Comparison of ENCODE assay signal across 8 mouse cellular contexts in the genomic region with DNA sequence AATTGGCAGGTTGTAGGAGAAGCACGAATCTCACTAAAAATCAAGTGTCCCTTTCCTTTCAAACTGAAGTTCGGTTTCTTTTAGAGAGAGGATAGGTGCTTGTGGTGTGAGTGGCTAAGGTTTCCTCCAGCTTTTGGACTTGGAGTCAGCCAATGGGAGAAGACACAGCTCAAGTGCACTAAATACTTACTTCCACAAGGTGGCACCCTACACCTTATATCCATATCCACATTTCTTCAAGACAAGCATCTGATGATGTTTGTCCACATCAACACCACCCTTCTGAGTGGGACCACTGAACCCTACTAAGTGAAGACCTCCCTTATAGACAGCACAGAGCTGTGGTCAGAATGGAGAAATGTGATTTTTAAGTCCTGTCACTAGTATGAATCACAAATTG. TPM values are rescaled to one million over a fixed set of nuclear protein-coding genes. Genes with fewer than 3 reads are reported as not detected.
A peak's percentile ranks its signal among the peaks of the same experiment; 100 is the strongest.
DNase-seq lines count a peak whose midpoint lies in the region; ATAC-seq and TF ChIP-seq lines count a peak whose summit lies in the region.

No protein-coding gene starts in this region.

- no peak overlapping the region for H3K4me2 ChIP-seq in liver, postnatal 0 days (ENCODE audit: low read depth, low read length)
- H3K4me2 ChIP-seq in hindbrain, embryonic 16.5 days (ENCODE audit: low read length): no peak overlapping the region

- no peaks in the 10 kb centered on the region for H3K27me3 ChIP-seq in liver, postnatal 0 days (ENCODE audit: insufficient read depth, low read length)
- no peaks in the 10 kb centered on the region for H3K27me3 ChIP-seq in hindbrain, embryonic 16.5 days (replicated peaks; ENCODE audit: control insufficient read depth, insufficient read depth, low read length)

- no peak overlapping the region for H3K9ac ChIP-seq in liver, postnatal 0 days (replicated peaks)
- no peak overlapping the region for H3K9ac ChIP-seq in hindbrain, embryonic 16.5 days (ENCODE audit: low read depth, low read length)

- TF ChIP-seq EP300 in liver, postnatal 0 days (IDR thresholded peaks at IDR 0.05; ENCODE audit: low read depth): no peak

- TF ChIP-seq CTCF in liver, postnatal 0 days (IDR thresholded peaks at IDR 0.05; ENCODE audit: low read depth): peak; percentile 71

- WGBS in liver, postnatal 0 days (ENCODE audit: insufficient replicate concordance): 81% methylated on average over 2 of the region's 2 CpGs
- 87% methylated on average over 2 of the region's 2 CpGs for WGBS in hindbrain, embryonic 16.5 days

- H3K36me3 ChIP-seq in liver, postnatal 0 days (replicated peaks; ENCODE audit: insufficient read depth, low read length): no peaks in the 10 kb centered on the region
- H3K36me3 ChIP-seq in hindbrain, embryonic 16.5 days (ENCODE audit: control insufficient read depth, insufficient read depth, low read length): peaks cover 4% of the 10 kb centered on the region; the same call in 1 of the 2 replicates

- no peak overlapping the region for H3K27ac ChIP-seq in liver, postnatal 0 days (ENCODE audit: low read depth)
- no peak overlapping the region for H3K27ac ChIP-seq in hindbrain, embryonic 16.5 days (ENCODE audit: low read depth, low read length)

- ATAC-seq in cerebellum, adult (ENCODE audit: insufficient number of reproducible peaks, low FRiP score, low TSS enrichment): no peak
- ATAC-seq in liver, postnatal 0 days: no peak; the same call in 1 of the 2 replicates
- no peak for ATAC-seq in hindbrain, embryonic 16.5 days

- H3K9me3 ChIP-seq in liver, postnatal 0 days (ENCODE audit: low read length): no peaks in the 10 kb centered on the region
- H3K9me3 ChIP-seq in hindbrain, embryonic 16.5 days (ENCODE audit: control insufficient read depth, low read length): peaks cover 5% of the 10 kb centered on the region; the same call in 1 of the 2 replicates

- H3K4me1 ChIP-seq in liver, postnatal 0 days (ENCODE audit: insufficient read depth): no peaks in the 10 kb centered on the region
- no peaks in the 10 kb centered on the region for H3K4me1 ChIP-seq in hindbrain, embryonic 16.5 days (ENCODE audit: control insufficient read depth, insufficient read depth, low read depth, low read length)

- no peak overlapping the region for H3K4me3 ChIP-seq in liver, postnatal 0 days (ENCODE audit: low read depth, low read length)
- H3K4me3 ChIP-seq in hindbrain, embryonic 16.5 days (ENCODE audit: low read length): no peak overlapping the region

- peak; percentile 24 to 30 for DNase-seq in cerebellum, postnatal 10 days
- no peak for DNase-seq in liver, postnatal 0 days
- no peak for DNase-seq in liver
- peak; percentile 39 for DNase-seq in ZHBTc4 (ENCODE audit: low read depth, low spot score)
- peak; percentile 42 for DNase-seq in kidney, adult 9 months
- DNase-seq in retina, adult 2 months (ENCODE audit: low read depth, low spot score): peak; percentile 26

RNA-seq across cellular contexts. Expression of a gene that starts 40.6 kb away (rescaled TPM):
- 2.3 and 3.0 TPM in 2 replicates for polyA plus RNA-seq in liver, postnatal 0 days (2015; fragmentation: Nextera tagmentation; extraction: Ambion mirVana)
- 12.8 TPM in 2 replicates for polyA plus RNA-seq in hindbrain, embryonic 16.5 days (2015; fragmentation: Nextera tagmentation; extraction: Ambion mirVana)

RNA-seq across cellular contexts. Expression of a gene that starts 44.6 kb away (rescaled TPM):
- 9.8 and 11.2 TPM in 2 replicates for polyA plus RNA-seq in liver, postnatal 0 days (2015; fragmentation: Nextera tagmentation; extraction: Ambion mirVana)
- 14.6 and 19.2 TPM in 2 replicates for polyA plus RNA-seq in hindbrain, embryonic 16.5 days (2015; fragmentation: Nextera tagmentation; extraction: Ambion mirVana)

Comparison
In these comparisons a context has a peak if more than half of its experiments do, and no peak if none do; other contexts are left out.
1. DNase-seq: peak in cerebellum, postnatal 10 days (2 of 2), ZHBTc4 (single experiment), kidney, adult 9 months (single experiment) and retina, adult 2 months (single experiment); none in liver, postnatal 0 days (single experiment) and liver (single experiment).